Mouse (Mus musculus) ES-E14 (cell line): ENCODE results near the gene Cts3. TPM values are rescaled to one million over a fixed set of nuclear protein-coding genes. Genes with fewer than 3 reads are reported as not detected.
"Not testable (repeated sequence)": the region's sequence is repeated elsewhere in the genome, so short reads cannot be mapped to it uniquely, and the experiment has no call there.

Experiments
- DNase-seq: peaks from one replicate; pipeline ENCODE4 v3.0.0-alpha.2; 2013; ENCODE audit warnings: low read depth, low spot score
- H3K27ac ChIP-seq: 2 replicates; pipeline ENCODE4 v1.5.1; 2012; ENCODE audit warnings: low read depth, mild to moderate bottlenecking, low read length, moderate library complexity, mixed read lengths; ENCODE audit not compliant: poor library complexity, insufficient read depth, severe bottlenecking
- H3K36me3 ChIP-seq: 2 replicates; pipeline ENCODE4 v1.6.1; 2012; ENCODE audit warnings: mild to moderate bottlenecking, low read length, moderate library complexity, mixed read lengths; ENCODE audit not compliant: control insufficient read depth, poor library complexity, insufficient read depth, severe bottlenecking
- H3K4me1 ChIP-seq, 2 experiments: fragments of 150-350 bp in 1 of 2; sonication (generic) in 1 of 2; 2 replicates each; pipeline ENCODE4 v1.6.1; 2012; ENCODE audit warnings: low read length in 2 of 2, mild to moderate bottlenecking in 1 of 2, mixed read lengths in 1 of 2; ENCODE audit not compliant: control insufficient read depth in 2 of 2, insufficient read depth in 2 of 2, poor library complexity in 1 of 2
- H3K4me3 ChIP-seq, 2 experiments: fragments of 150-350 bp in 1 of 2; sonication (generic) in 1 of 2; 2 replicates each; pipeline ENCODE4 v1.5.1; 2012; ENCODE audit warnings: low read length in 2 of 2, low read depth in 1 of 2, mild to moderate bottlenecking in 1 of 2, mixed read lengths in 1 of 2; ENCODE audit not compliant: insufficient read depth in 1 of 2, poor library complexity in 1 of 2, severe bottlenecking in 1 of 2
- H3K9ac ChIP-seq: 2 replicates; pipeline ENCODE4 v1.6.1; 2012; ENCODE audit warnings: low read depth, mild to moderate bottlenecking, low read length, mixed read lengths; ENCODE audit not compliant: poor library complexity, insufficient read depth, severe bottlenecking
- H3K9me3 ChIP-seq: fragments of 150-350 bp; sonication (generic); 2 replicates; pipeline ENCODE4 v1.6.1; 2012; ENCODE audit warnings: low read depth, mild to moderate bottlenecking, low read length; ENCODE audit not compliant: control insufficient read depth, insufficient read depth
- CHD2 ChIP-seq: IDR thresholded peaks from 2 replicates; pipeline ENCODE4 v1.6.1; 2014; ENCODE audit warnings: mild to moderate bottlenecking, low read depth, low read length, inconsistent platforms
- HCFC1 ChIP-seq: IDR thresholded peaks from 2 replicates; pipeline ENCODE4 v1.6.1; 2012; ENCODE audit warnings: low read length, inconsistent platforms, borderline replicate concordance; ENCODE audit not compliant: insufficient read depth
- MAFK ChIP-seq: IDR thresholded peaks from 2 replicates; pipeline ENCODE4 v1.6.1; 2014; ENCODE audit warnings: mild to moderate bottlenecking, low read depth, low read length, inconsistent platforms; ENCODE audit not compliant: insufficient read depth
- ZC3H11A ChIP-seq: IDR thresholded peaks from 2 replicates; pipeline ENCODE4 v1.6.1; 2012; ENCODE audit warnings: low read depth, mild to moderate bottlenecking, inconsistent platforms, low read length, borderline replicate concordance
- ZNF384 ChIP-seq: IDR thresholded peaks from 2 replicates; pipeline ENCODE4 v1.6.1; 2012; ENCODE audit warnings: low read depth, low read length, inconsistent platforms
- in situ Hi-C, 2 experiments: fragments of 600-800 bp; cut with MboI; formaldehyde crosslinking; loops; one replicate each; pipeline ENCODE4 v1.15.1; 2025; ENCODE audit warnings: low sequenced_read_pairs in 2 of 2, inconsistent platforms in 1 of 2; ENCODE audit not compliant: unreplicated experiment in 2 of 2
- total RNA-seq: library from RNA; depleted of rRNA; stranded (reverse); fragments of 300-350 nt; gene quantifications from 2 replicates; pipeline ENCODE4 v1.2.3, GENCODE M21; 2012; rRNA removed

The Cts3 gene
- total RNA-seq = not detected in 2 replicates

- TF ChIP-seq HCFC1 = no peak
- no peak for TF ChIP-seq CHD2
- no peak for TF ChIP-seq ZC3H11A
- TF ChIP-seq MAFK = no peak
- no peak for TF ChIP-seq ZNF384
- no peak within 1 kb of the TSS for H3K4me3 ChIP-seq
- H3K4me1 ChIP-seq = no peaks in the 10 kb centered on the region
- H3K9me3 ChIP-seq = no peaks in the 10 kb centered on the region
- H3K9ac ChIP-seq = no peak within 1 kb of the TSS
- DNase-seq = no peak
- in situ Hi-C loops = no loop called here
- no peaks in the 10 kb centered on the region for H3K36me3 ChIP-seq
- no peak within 1 kb of the TSS for H3K27ac ChIP-seq
These were observed at the start of gene Cts3 for GRCm38 (mm10) chr13:61570027-61570426. Gene Cts3, minus strand, starts transcription at chr13:61570127.

GRCm38 (mm10) chr13:61568074-61568473 is 1.9 kb downstream of the Cts3 start, which contains the start of gene Gm49352:
Gene Gm49352, minus strand, starts transcription at chr13:61568174.
- H3K4me1 ChIP-seq, in situ Hi-C loops, H3K4me3 ChIP-seq, H3K9me3 ChIP-seq, H3K27ac ChIP-seq, H3K9ac ChIP-seq, DNase-seq, H3K36me3 ChIP-seq: not testable (repeated sequence)

- in situ Hi-C loops = no loop called here
- Histone ChIP-seq H3K9me3 (no peaks in the 10 kb centered on the region), H3K4me1 (no peaks in the 10 kb centered on the region)
These were observed 28.3 kb downstream of the Cts3 start, which contains the start of gene Ctsm for GRCm38 (mm10) chr13:61541631-61542030. Gene Ctsm, minus strand, starts transcription at chr13:61541839.

More at GRCm38 (mm10) chr13:61541631-61542030, 28.3 kb downstream of the Cts3 start, which contains the start of gene Ctsm:
- H3K27ac ChIP-seq = no peak within 1 kb of the TSS
- no peaks in the 10 kb centered on the region for H3K36me3 ChIP-seq
- no peak for DNase-seq
- no peak within 1 kb of the TSS for H3K4me3 ChIP-seq
- TF ChIP-seq HCFC1 (no peak), ZNF384 (no peak), CHD2 (no peak), MAFK (no peak), ZC3H11A (no peak)
- no peak within 1 kb of the TSS for H3K9ac ChIP-seq

Other genes starting within 250 kb of the Cts3 start
- not detected in 2 replicates for gene Cts7, start 211.9 kb downstream of the Cts3 start, total RNA-seq
- 0.18 TPM in 1 of 2 replicates, not detected in the other for gene Ctsm, start 28.3 kb downstream of the Cts3 start, total RNA-seq
- not detected in 2 replicates for gene Gm49352, start 2.0 kb downstream of the Cts3 start, total RNA-seq